Mouse (Mus musculus) common myeloid progenitor, adult 5-6 weeks (primary cell): ENCODE data around the gene Amotl1. TPM values are rescaled to one million over a fixed set of nuclear protein-coding genes. Genes with fewer than 3 reads are reported as not detected.
"Not testable (repeated sequence)": the region's sequence is repeated elsewhere in the genome, so short reads cannot be mapped to it uniquely, and the experiment has no call there.

Experiments used
- ATAC-seq: replicated peaks from 2 replicates; pipeline ENCODE4 v1.8.0; 2016; ENCODE audit warnings: low read depth, mild to moderate bottlenecking, moderate TSS enrichment, inconsistent platforms; ENCODE audit not compliant: poor library complexity, severe bottlenecking
- total RNA-seq: library from RNA; stranded (forward); fragments of 200-1000, 187-1606 nt; gene quantifications from 2 replicates; pipeline ENCODE4 v1.2.3, GENCODE M21; 2017

Amotl1 gene
- total RNA-seq, 1 experiment from 2014 or later = 0.05 TPM

- no peak for ATAC-seq
Observed at GRCm38 (mm10) chr9:14608521-14608920, 36.3 kb downstream of the Amotl1 start.

GRCm38 (mm10) chr9:14607464-14607863 lies 37.4 kb downstream of the Amotl1 start:
- no peak for ATAC-seq

- no peak for ATAC-seq
Observed at GRCm38 (mm10) chr9:14605992-14606391, 38.9 kb downstream of the Amotl1 start.

DNA sequence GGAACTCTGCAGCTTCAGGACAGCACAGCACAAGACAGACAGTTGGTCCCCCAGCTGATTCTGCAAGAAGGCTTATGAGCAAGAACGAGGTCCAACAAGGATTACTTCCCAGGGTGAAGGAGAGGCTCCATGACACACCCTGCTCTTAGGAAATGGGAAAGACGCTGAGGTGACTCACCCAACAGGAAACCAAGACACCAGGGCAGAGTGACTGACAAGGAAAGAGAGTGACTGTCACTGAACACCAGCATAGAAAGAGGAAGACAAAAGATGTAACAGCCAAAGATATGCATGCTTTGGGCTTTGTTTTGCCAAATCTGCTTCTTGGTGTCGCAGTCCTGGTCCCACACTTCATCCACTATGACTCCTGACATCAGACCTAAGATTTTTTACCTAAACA lies 40.5 kb downstream of the Amotl1 start:
- no peak for ATAC-seq

DNA sequence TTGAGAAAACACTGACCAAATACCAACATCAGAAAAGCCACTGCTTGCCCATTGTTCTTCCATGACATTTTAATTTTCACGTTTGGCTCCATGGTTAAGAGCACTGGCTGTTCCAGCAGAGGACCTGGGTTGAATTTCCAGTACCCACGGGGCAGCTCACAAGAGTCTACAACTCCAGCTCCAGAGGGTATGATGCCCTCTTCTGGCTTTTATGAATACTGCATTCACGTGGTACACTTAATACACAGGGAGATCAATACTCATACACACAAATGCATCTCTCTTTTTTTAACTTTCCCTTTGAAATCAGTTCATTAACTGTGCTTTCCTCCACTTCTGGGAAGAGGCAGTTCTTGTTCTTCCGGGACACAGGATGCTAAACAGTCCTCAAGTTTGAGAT lies 41.4 kb downstream of the Amotl1 start:
- no peak for ATAC-seq

GRCm38 (mm10) chr9:14599799-14600198 lies 45.1 kb downstream of the Amotl1 start:
- no peak for ATAC-seq

GRCm38 (mm10) chr9:14598157-14598556 lies 46.7 kb downstream of the Amotl1 start:
- ATAC-seq = no peak

- ATAC-seq = no peak
Observed at GRCm38 (mm10) chr9:14597429-14597828, 47.4 kb downstream of the Amotl1 start.

DNA sequence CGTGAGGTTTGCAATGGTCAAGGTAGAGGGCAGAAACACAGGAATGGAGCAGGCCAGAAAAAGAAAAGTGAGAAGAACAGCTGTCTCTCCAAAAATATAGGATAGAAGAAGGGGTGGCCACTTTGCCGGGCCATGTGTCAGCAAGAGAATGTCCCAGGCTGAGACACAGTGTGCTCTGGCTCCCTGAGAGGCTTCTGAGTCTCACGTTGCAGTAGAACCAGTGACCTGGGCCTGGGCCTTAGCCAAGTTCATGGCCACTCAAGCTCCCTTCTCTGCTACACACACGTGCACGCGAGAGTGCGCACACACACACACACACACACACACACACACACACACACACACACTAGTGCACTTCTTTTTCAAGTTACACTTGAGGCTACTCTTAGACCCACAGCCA lies 48.0 kb downstream of the Amotl1 start:
- ATAC-seq = no peak

DNA sequence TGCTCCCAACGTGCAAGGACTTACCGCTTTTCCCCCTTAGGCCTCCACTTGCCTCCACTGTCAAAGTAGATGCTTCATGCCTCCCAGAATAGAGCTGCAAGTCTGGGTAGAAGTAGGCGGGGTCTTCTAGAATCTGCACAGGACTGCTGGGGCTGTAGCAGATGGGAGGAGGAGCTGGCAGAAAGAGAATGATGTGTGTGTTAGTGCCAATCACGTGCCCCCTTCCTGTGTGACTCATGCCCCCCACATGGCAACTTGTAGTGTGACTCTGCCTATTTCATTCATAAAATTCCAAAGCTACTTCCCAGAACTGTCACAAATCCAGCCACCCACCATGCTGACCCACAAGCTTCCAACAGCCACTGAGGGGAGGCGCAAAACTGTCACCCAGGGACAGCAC lies 48.4 kb downstream of the Amotl1 start:
- no peak for ATAC-seq

GRCm38 (mm10) chr9:14595893-14596292 lies 49.0 kb downstream of the Amotl1 start:
- no peak for ATAC-seq

DNA sequence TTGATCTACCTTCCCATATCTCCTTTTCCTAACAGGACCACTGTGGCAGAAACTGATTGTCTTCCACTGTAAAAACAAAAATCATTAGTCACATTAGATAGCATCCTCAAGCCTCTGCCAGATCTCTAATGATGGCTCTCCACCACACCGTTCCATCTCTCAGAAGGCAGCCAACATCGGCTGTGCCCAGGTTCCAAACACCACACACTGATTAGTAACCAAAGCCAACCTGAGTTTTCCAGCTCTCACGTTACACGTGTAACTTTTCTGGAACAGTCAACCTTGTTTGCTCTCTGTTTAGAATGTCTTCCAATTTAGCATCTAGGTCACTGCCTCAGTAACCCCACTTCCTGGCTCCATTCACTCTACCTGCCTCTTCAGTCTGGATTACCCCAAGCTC lies 51.0 kb downstream of the Amotl1 start:
- ATAC-seq = no peak

DNA sequence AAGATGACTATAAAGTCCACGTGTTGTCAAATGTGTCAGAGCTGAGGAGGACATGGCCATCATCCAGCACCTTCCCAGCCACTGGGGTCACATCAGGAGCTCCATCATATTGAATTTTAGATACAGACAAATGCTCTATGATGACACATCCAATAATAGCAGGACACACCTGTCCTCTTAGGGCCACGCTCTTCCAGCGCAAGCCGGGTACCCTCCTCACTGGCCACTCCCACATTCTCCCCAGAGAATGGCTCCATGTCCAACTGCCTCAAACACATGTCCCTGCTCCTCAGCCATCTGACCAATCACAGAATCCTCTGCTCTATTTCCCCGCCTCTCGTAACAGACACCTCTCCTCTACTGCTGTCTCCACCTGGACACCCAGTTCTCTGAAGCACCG lies 54.2 kb downstream of the Amotl1 start:
- no peak for ATAC-seq

- ATAC-seq = no peak
Observed at GRCm38 (mm10) chr9:14588690-14589089, 56.2 kb downstream of the Amotl1 start.

DNA sequence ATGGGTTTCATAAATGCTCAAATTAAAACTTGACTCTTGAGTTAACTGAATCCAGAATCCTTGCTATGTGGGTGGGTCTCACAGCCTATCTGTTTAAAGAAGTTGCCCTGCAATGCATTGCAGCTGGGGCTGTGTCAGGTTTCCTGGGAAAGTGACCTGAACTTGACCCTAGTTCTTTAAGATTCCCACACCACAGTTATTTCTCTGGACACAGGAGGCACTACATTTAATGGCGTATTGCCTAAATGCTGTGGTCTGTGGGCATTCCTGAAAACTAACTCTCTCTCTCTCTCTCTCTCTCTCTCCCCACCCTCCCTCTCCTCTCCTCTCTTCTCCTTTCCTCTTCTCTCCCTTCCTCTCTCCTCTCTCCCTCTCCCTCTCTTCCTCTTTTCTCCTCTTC lies 59.2 kb downstream of the Amotl1 start:
- no peak for ATAC-seq

DNA sequence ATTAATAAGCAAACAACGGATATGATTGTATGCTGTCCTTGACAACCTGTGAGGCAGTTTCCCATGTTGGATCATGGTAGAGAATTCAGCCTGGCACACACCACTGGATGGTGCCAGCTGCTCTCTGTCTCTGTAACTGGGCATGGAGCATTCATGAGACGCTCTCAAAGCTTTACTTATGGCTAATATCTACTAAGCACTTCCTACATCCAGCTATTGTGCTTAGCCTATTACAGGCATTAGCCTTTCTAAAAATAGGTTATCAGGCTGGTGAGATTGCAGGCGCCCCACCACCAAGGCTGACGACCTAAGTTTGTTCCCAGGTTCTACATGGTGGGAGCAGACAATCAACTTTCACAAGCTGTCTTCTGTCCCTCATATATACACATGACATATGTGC lies 65.9 kb downstream of the Amotl1 start:
- no peak for ATAC-seq

- not testable (repeated sequence) for ATAC-seq
Observed at GRCm38 (mm10) chr9:14576359-14576758, 68.5 kb downstream of the Amotl1 start.

DNA sequence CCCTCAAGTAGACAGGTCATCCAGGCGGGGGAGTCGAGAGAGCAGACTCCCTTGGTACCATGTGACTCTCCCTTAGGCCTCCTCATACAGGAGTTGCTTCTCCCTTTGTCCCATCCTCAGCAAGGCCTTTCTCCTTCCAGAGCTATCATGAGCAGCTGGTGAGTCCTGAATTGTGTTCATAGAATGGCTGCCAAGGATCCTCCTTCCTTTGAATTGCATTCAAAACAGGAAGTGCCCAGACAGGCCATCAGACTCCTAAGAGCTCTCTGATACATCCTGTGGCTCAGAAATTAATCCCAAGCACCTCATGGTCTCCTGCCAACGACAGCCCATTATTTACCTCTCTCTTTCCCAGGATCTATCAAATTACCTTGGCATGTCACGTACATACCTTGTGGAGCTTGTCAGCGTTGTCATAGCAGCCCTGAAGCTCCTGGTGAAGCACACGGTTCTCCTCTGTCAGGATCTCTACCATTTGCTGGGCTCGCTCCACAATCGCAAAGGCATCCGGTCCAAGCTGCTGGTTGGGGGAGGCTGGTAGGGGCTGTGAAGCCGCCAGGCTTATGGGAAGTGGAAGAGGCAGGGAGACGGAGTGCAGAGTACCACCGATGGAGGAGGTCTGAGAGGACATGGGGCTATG lies 70.0 kb downstream of the Amotl1 start:
- no peak for ATAC-seq

- no peak for ATAC-seq
Observed at GRCm38 (mm10) chr9:14569175-14569975, 75.5 kb downstream of the Amotl1 start.

DNA sequence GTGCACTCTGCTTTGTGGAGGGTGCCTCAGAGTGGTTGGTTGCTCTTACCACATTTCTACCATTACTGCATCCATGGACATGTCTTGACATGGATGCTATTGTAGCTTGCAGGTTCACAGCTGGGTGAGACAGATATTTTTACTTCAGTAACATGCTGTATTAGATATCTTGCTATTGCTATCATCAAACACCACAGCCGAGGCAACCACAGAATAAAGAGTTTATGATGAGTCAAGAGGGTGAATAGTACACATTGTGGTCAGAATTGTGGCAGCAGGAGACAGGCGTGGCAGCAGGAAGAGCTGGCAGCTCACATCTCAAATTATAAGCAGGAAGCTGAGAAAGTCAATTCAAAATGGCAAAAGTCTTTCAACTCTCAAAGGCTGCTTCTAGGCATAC lies 76.4 kb downstream of the Amotl1 start:
- peak; percentile 79 for ATAC-seq

GRCm38 (mm10) chr9:14564486-14564885 lies 80.4 kb downstream of the Amotl1 start:
- no peak for ATAC-seq

GRCm38 (mm10) chr9:14563351-14563750 lies 81.5 kb downstream of the Amotl1 start:
- no peak for ATAC-seq
